Mouse (Mus musculus) midbrain, postnatal 0 days (tissue): ENCODE measurements around the gene 4930503B20Rik. TPM values are rescaled to one million over a fixed set of nuclear protein-coding genes. Genes with fewer than 3 reads are reported as not detected.

Experiments used
- ATAC-seq: fragments of 200-750 bp; cut with Nextera tagmentation; 2 replicates; pipeline ENCODE4 v1.8.0; 2017; ENCODE audit warnings: moderate number of reproducible peaks, mild to moderate bottlenecking, moderate TSS enrichment, moderate library complexity; ENCODE audit not compliant: low FRiP score
- DNase-seq: peaks from one replicate; pipeline ENCODE4 v3.0.0-alpha.2; 2015; ENCODE audit warnings: low spot score
- H3K27ac ChIP-seq: fragments of 300-500 bp; sonication (generic); 2 replicates; pipeline ENCODE4 v1.5.1; 2014; ENCODE audit warnings: low read depth, mild to moderate bottlenecking, low read length, mixed read lengths
- H3K27me3 ChIP-seq: fragments of 300-500 bp; sonication (generic); 2 replicates; pipeline ENCODE4 v1.6.1; 2014; ENCODE audit warnings: low read length, control low read depth, mixed read lengths; ENCODE audit not compliant: insufficient read depth
- H3K36me3 ChIP-seq: fragments of 300-500 bp; sonication (generic); 2 replicates; pipeline ENCODE4 v1.6.1; 2014; ENCODE audit warnings: low read length, control low read depth, mixed read lengths; ENCODE audit not compliant: insufficient read depth
- H3K4me1 ChIP-seq: fragments of 300-500 bp; sonication (generic); 2 replicates; pipeline ENCODE4 v1.6.1; 2014; ENCODE audit warnings: mild to moderate bottlenecking, control low read depth, antibody characterized with exemption, low read length, mixed read lengths; ENCODE audit not compliant: insufficient read depth
- H3K4me2 ChIP-seq: fragments of 300-500 bp; sonication (generic); 2 replicates; pipeline ENCODE4 v1.6.1; 2014; ENCODE audit warnings: low read depth, mild to moderate bottlenecking, low read length, mixed read lengths; ENCODE audit not compliant: poor library complexity, severe bottlenecking
- H3K4me3 ChIP-seq: fragments of 300-500 bp; sonication (generic); 2 replicates; pipeline ENCODE4 v1.5.1; 2014; ENCODE audit warnings: low read depth, mild to moderate bottlenecking, low read length, moderate library complexity
- H3K9ac ChIP-seq: fragments of 300-500 bp; sonication (generic); replicated peaks from 2 replicates; pipeline ENCODE4 v1.6.1; 2014; ENCODE audit warnings: mild to moderate bottlenecking, low read length, moderate library complexity, mixed read lengths; ENCODE audit not compliant: poor library complexity, severe bottlenecking
- H3K9me3 ChIP-seq: fragments of 300-500 bp; sonication (generic); 2 replicates; pipeline ENCODE4 v1.6.1; 2016; ENCODE audit warnings: low read length, control low read depth
- CTCF ChIP-seq: IDR thresholded peaks from 2 replicates; pipeline ENCODE4 v1.5.1; 2016; ENCODE audit warnings: antibody characterized with exemption, mild to moderate bottlenecking
- WGBS: fragments of 180-500 bp; shearing (Covaris S2); extraction: QIAGEN DNeasy Blood & Tissue Kit; methylation state at CpG from one replicate; pipeline ENCODE4 v1.1.7; 2014; 5-methylcytosine and 5-hydroxymethylcytosine counted together
- polyA plus RNA-seq: library from polyadenylated mRNA; unstranded; fragments of >200 nt; fragmentation: Nextera tagmentation; extraction: Ambion mirVana; gene quantifications from 2 replicates; pipeline ENCODE4 v1.2.1, GENCODE M21; 2015
- total RNA-seq: library from RNA; depleted of rRNA; stranded (reverse); fragments of >200 nt; gene quantifications from 2 replicates; pipeline ENCODE4 v1.2.3, GENCODE M21; 2014; rRNA removed

The 4930503B20Rik gene
- total and polyA plus RNA-seq, 2 experiments from 2014 or later: not detected

DNA sequence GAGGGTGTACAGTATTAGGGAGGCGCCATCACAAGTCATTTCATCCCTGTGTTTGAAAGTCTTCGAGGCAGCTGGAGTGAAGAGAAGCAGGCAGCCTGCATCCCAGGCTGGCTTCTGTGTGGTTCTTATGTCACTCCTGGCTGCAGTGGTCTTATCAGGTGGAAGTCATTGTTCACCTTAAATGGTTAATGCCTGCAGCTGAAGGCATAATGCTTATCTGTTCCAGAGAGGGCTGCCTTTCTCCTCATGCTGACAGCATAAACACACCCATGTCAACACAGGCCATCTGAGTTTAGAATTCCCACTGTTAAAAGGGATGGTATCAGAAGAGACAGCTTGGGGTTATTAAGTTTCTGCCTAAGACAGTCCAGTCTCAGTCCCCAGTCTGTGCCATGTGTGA is 49.9 kb downstream of the 4930503B20Rik start:
- Histone ChIP-seq H3K4me1 (no peaks in the 10 kb centered on the region; the same call in 1 of the 2 replicates), H3K27ac (no peak overlapping the region), H3K36me3 (no peaks in the 10 kb centered on the region), H3K9ac (no peak overlapping the region), H3K9me3 (no peaks in the 10 kb centered on the region), H3K4me3 (no peak overlapping the region), H3K4me2 (no peak overlapping the region), H3K27me3 (no peaks in the 10 kb centered on the region)
- TF ChIP-seq CTCF: no peak
- 89% methylated on average over 2 of the region's 2 CpGs for WGBS
- no peak for ATAC-seq
- DNase-seq: no peak

DNA sequence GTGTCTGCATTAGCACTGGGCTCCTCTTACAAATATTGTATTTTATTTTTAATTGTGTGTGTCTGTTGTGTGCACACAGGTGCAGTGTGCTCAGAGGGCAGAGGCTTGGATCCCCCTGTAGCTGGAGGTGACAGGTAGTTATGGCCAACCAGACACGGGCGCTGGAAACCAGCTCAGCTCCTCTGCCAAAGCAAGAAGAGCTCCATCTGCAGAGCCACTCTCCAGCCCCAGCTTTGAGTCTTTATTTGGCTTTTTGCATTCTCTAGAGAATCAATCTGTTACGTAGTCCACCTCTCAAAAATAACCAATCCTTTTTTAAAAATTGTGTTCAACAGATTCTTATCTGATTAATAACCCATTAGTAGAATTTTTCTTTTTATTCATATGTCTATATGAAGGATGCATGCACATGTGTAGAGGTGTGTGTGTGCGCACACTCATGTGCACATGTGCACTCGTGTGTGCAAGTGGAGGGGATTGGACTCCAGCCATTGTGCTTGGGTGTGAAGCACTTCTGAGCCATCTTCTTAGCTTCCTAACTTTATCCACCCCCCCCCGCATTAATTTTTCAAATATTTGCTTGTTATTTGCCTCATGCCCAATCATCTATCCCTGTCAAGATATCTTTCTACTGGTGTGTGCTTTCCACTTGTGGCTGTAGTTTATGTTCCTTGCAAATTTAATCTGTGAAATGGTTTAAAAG is 51.8 kb downstream of the 4930503B20Rik start:
- no peak for TF ChIP-seq CTCF
- ATAC-seq (no peak), DNase-seq (no peak)
- no peak overlapping the region for H3K4me2 ChIP-seq
- H3K4me3 ChIP-seq: no peak overlapping the region
- H3K27ac ChIP-seq: no peak overlapping the region
- 90% methylated on average over 6 of the region's 6 CpGs for WGBS
- no peak overlapping the region for H3K9ac ChIP-seq
- H3K27me3 ChIP-seq: no peaks in the 10 kb centered on the region
- no peaks in the 10 kb centered on the region for H3K9me3 ChIP-seq
- H3K4me1 ChIP-seq: no peaks in the 10 kb centered on the region; the same call in 1 of the 2 replicates
- H3K36me3 ChIP-seq: no peaks in the 10 kb centered on the region

GRCm38 (mm10) chr3:146598411-146598810 is 52.7 kb downstream of the 4930503B20Rik start:
- no peak for ATAC-seq
- H3K4me3 ChIP-seq: no peak overlapping the region
- no peaks in the 10 kb centered on the region for H3K27me3 ChIP-seq
- H3K36me3 ChIP-seq: no peaks in the 10 kb centered on the region
- no peak for DNase-seq
- no peak overlapping the region for H3K4me2 ChIP-seq
- no peaks in the 10 kb centered on the region; the same call in 1 of the 2 replicates for H3K4me1 ChIP-seq
- no peak for TF ChIP-seq CTCF
- WGBS: 90% methylated on average over 6 of the region's 6 CpGs
- H3K27ac ChIP-seq: no peak overlapping the region
- H3K9ac ChIP-seq: no peak overlapping the region
- H3K9me3 ChIP-seq: no peaks in the 10 kb centered on the region

DNA sequence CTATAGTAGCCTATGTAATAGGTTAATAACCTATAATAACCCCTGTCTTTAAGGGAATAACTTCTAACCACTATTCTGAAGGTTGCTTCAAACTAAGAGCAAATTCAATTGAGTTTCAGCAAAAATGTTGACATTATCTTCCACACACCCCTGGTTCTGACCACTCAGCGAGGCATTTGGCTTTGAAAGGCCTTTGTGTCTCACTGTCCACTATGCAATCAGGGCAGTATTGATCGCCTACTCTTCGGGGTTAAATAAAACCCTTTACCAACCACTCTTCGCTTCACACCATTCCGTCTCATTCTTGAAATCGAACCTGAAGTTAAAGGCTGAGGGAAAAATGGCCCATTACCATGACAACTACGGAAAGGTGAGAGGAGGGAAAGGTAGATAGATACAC is 54.3 kb downstream of the 4930503B20Rik start:
- H3K4me2 ChIP-seq: no peak overlapping the region
- no peak overlapping the region for H3K27ac ChIP-seq
- H3K4me1 ChIP-seq: no peaks in the 10 kb centered on the region; the same call in 1 of the 2 replicates
- ATAC-seq (no peak), DNase-seq (no peak)
- H3K4me3 ChIP-seq: no peak overlapping the region
- H3K27me3 ChIP-seq: no peaks in the 10 kb centered on the region
- no peaks in the 10 kb centered on the region for H3K9me3 ChIP-seq
- WGBS: 90% methylated on average over 7 of the region's 7 CpGs
- no peaks in the 10 kb centered on the region for H3K36me3 ChIP-seq
- no peak overlapping the region for H3K9ac ChIP-seq
- no peak for TF ChIP-seq CTCF

- no peak for TF ChIP-seq CTCF
- Histone ChIP-seq H3K9me3 (no peaks in the 10 kb centered on the region), H3K27me3 (no peaks in the 10 kb centered on the region), H3K4me2 (no peak overlapping the region), H3K4me3 (no peak overlapping the region), H3K4me1 (no peaks in the 10 kb centered on the region; the same call in 1 of the 2 replicates), H3K36me3 (no peaks in the 10 kb centered on the region), H3K27ac (no peak overlapping the region), H3K9ac (no peak overlapping the region)
- DNase-seq: no peak
- 91% methylated on average over 8 of the region's 8 CpGs for WGBS
- no peak for ATAC-seq
Observed at GRCm38 (mm10) chr3:146596387-146596786, 54.7 kb downstream of the 4930503B20Rik start.

- Histone ChIP-seq H3K4me3 (no peak overlapping the region), H3K36me3 (no peaks in the 10 kb centered on the region), H3K9me3 (no peaks in the 10 kb centered on the region), H3K9ac (no peak overlapping the region), H3K4me2 (no peak overlapping the region), H3K4me1 (no peaks in the 10 kb centered on the region; the same call in 1 of the 2 replicates), H3K27ac (no peak overlapping the region), H3K27me3 (no peaks in the 10 kb centered on the region)
- no peak for TF ChIP-seq CTCF
- no peak for DNase-seq
- no peak for ATAC-seq
- WGBS: 88% methylated on average over 6 of the region's 6 CpGs
Observed at GRCm38 (mm10) chr3:146595440-146595839, 55.7 kb downstream of the 4930503B20Rik start.

Other genes starting within 250 kb of the 4930503B20Rik start
- 26.3 and 32.7 TPM in 2 replicates for gene Ssx2ip, start 246.7 kb downstream of the 4930503B20Rik start, total RNA-seq
- 19.4 and 19.8 TPM in 2 replicates for gene Ssx2ip, start 246.7 kb downstream of the 4930503B20Rik start, polyA plus RNA-seq
- gene Ctbs, start 201.5 kb downstream of the 4930503B20Rik start, total RNA-seq: 6.3 and 6.7 TPM in 2 replicates
- 4.3 and 4.7 TPM in 2 replicates for gene Ctbs, start 201.5 kb downstream of the 4930503B20Rik start, polyA plus RNA-seq
- gene Spata1, start 151.6 kb downstream of the 4930503B20Rik start, total RNA-seq: 0.71 and 2.4 TPM in 2 replicates
- 3.0 and 3.1 TPM in 2 replicates for gene Spata1, start 151.6 kb downstream of the 4930503B20Rik start, polyA plus RNA-seq
- gene Gng5, start 151.5 kb downstream of the 4930503B20Rik start, total RNA-seq: 67.5 and 85.1 TPM in 2 replicates
- 244 and 247 TPM in 2 replicates for gene Gng5, start 151.5 kb downstream of the 4930503B20Rik start, polyA plus RNA-seq
- gene Rpf1, start 129.9 kb downstream of the 4930503B20Rik start, total RNA-seq: 22.0 and 31.7 TPM in 2 replicates
- 24.7 and 26.2 TPM in 2 replicates for gene Rpf1, start 129.9 kb downstream of the 4930503B20Rik start, polyA plus RNA-seq
- not detected in 2 replicates for gene Uox, start 80.9 kb downstream of the 4930503B20Rik start, total RNA-seq
- gene Uox, start 80.9 kb downstream of the 4930503B20Rik start, polyA plus RNA-seq: 0.30 and 0.39 TPM in 2 replicates
- gene Dnase2b, start 35.7 kb downstream of the 4930503B20Rik start, total RNA-seq: not detected in 2 replicates
- gene Dnase2b, start 35.7 kb downstream of the 4930503B20Rik start, polyA plus RNA-seq: not detected in 2 replicates
- 0.16 and 0.99 TPM in 2 replicates for gene Samd13, start 34.3 kb upstream of the 4930503B20Rik start, total RNA-seq
- 0.23 and 0.31 TPM in 2 replicates for gene Samd13, start 34.3 kb upstream of the 4930503B20Rik start, polyA plus RNA-seq
- gene Prkacb, start 161.7 kb upstream of the 4930503B20Rik start, total RNA-seq: 311 and 350 TPM in 2 replicates
- gene Prkacb, start 161.7 kb upstream of the 4930503B20Rik start, polyA plus RNA-seq: 220 and 221 TPM in 2 replicates
- 20.5 and 29.2 TPM in 2 replicates for gene Ttll7, start 201.1 kb upstream of the 4930503B20Rik start, total RNA-seq
- gene Ttll7, start 201.1 kb upstream of the 4930503B20Rik start, polyA plus RNA-seq: 7.8 and 9.1 TPM in 2 replicates